ENCODE assay signal across 11 mouse cellular contexts in genomic region chr8:51145315-51145714, GRCm38 (mm10).
"Had no signal": no experiment of that assay in that cellular context is flagged by ENCODE, and none has a peak within 500 bp of the region (broad histone marks: within the 10 kb centered on the region; RNA-seq: fewer than 3 reads in every experiment).

No protein-coding gene starts in this region.

- H3K9me3 ChIP-seq: limb, embryonic 15.5 days; liver, embryonic 13.5 days; neural tube, embryonic 13.5 days had no signal

- H3K27me3 ChIP-seq: limb, embryonic 15.5 days; liver, embryonic 13.5 days; neural tube, embryonic 13.5 days had no signal

- DNase-seq: kidney, adult 18-20 months; kidney, postnatal 10 days; kidney, postnatal 4 days; liver, embryonic 13.5 days; liver, postnatal 0 days; right cerebral cortex, adult 18-20 months; right cerebral cortex, postnatal 25 days; thymus, postnatal 36 days had no signal

- H3K4me2 ChIP-seq: limb, embryonic 15.5 days; liver, embryonic 13.5 days; neural tube, embryonic 13.5 days had no signal

- ATAC-seq: liver, postnatal 0 days had no signal

- H3K36me3 ChIP-seq: limb, embryonic 15.5 days; liver, embryonic 13.5 days; neural tube, embryonic 13.5 days had no signal

- H3K27ac ChIP-seq: layer of hippocampus, adult 2 months; limb, embryonic 15.5 days; liver, embryonic 13.5 days; neural tube, embryonic 13.5 days had no signal

- H3K4me1 ChIP-seq: limb, embryonic 15.5 days; liver, embryonic 13.5 days; neural tube, embryonic 13.5 days had no signal

- H3K4me3 ChIP-seq: layer of hippocampus, adult 2 months; limb, embryonic 15.5 days; liver, embryonic 13.5 days; neural tube, embryonic 13.5 days had no signal

- H3K9ac ChIP-seq: limb, embryonic 15.5 days; liver, embryonic 13.5 days; liver, postnatal 0 days; neural tube, embryonic 13.5 days had no signal
